Mouse (Mus musculus): ENCODE measurements at regions not wholly inside any gene's neighbourhood (a gene's known extent, or its start where the extent isn't known, plus 50 kb on each side); places are given as distances from the start of the nearest gene placed in this dataset.

GRCm38 (mm10) chr16:83420676-83421075 lies 592.5 kb downstream of the Gm21833 start:
- no peak for TF ChIP-seq CTCF (IDR thresholded peaks at IDR 0.05; ENCODE audit: low read depth)
- H3K4me2 ChIP-seq (ENCODE audit: low read depth, low read length), result no peak overlapping the region
- H3K4me1 ChIP-seq (ENCODE audit: insufficient read depth, low read length), result no peaks in the 10 kb centered on the region
- no peaks in the 10 kb centered on the region for H3K9me3 ChIP-seq (ENCODE audit: low read length)
- no peak overlapping the region for H3K9ac ChIP-seq (replicated peaks; ENCODE audit: low read length)
- H3K27me3 ChIP-seq (ENCODE audit: insufficient read depth, low read length), result no peaks in the 10 kb centered on the region
- 43% methylated on average over 1 of the region's 1 CpGs for WGBS
- peak; percentile 34 for DNase-seq (ENCODE audit: low spot score)
- H3K36me3 ChIP-seq (ENCODE audit: insufficient read depth, low read length), result no peaks in the 10 kb centered on the region
- no peak for ATAC-seq
- no peak overlapping the region for H3K4me3 ChIP-seq (ENCODE audit: low read length)
- no peak overlapping the region for H3K27ac ChIP-seq

- Histone ChIP-seq H3K27me3 (ENCODE audit: insufficient read depth, low read length) (no peaks in the 10 kb centered on the region), H3K4me3 (ENCODE audit: low read length) (no peak overlapping the region), H3K27ac (no peak overlapping the region), H3K36me3 (ENCODE audit: insufficient read depth, low read length) (no peaks in the 10 kb centered on the region), H3K4me2 (ENCODE audit: low read depth, low read length) (no peak overlapping the region), H3K4me1 (ENCODE audit: insufficient read depth, low read length) (no peaks in the 10 kb centered on the region), H3K9ac (replicated peaks; ENCODE audit: low read length) (no peak overlapping the region), H3K9me3 (ENCODE audit: low read length) (no peaks in the 10 kb centered on the region)
- WGBS, result 78% methylated on average over 5 of the region's 5 CpGs
- ATAC-seq (no peak), DNase-seq (ENCODE audit: low spot score) (no peak)
- no peak for TF ChIP-seq CTCF (IDR thresholded peaks at IDR 0.05; ENCODE audit: low read depth)
These were observed 594.9 kb downstream of the Gm21833 start for GRCm38 (mm10) chr16:83423096-83423495.

Data from hindbrain, postnatal 0 days (tissue).